Mouse (Mus musculus): ENCODE measurements at regions not wholly inside any gene's neighbourhood (a gene's known extent, or its start where the extent isn't known, plus 50 kb on each side); places are given as distances from the start of the nearest gene placed in this dataset.

- in situ Hi-C loops (cut with MboI, MseI), result loop anchor here in 1 of 2 experiments (10.0 kb wide), 1 partner anchor 1554 kb away; no protein-coding TSS in a partner anchor
Observed at GRCm38 (mm10) chr11:114281041-114281695, 214.3 kb upstream of the Sdk2 start.

- in situ Hi-C loops (cut with MboI, MseI), result no loop called here
Observed at GRCm38 (mm10) chr11:114277513-114278304, 210.9 kb upstream of the Sdk2 start.

GRCm38 (mm10) chr11:114270358-114271072 is 203.7 kb upstream of the Sdk2 start:
- in situ Hi-C loops (cut with MboI, MseI), result no loop called here

- in situ Hi-C loops (cut with MboI, MseI), result no loop called here
Observed at GRCm38 (mm10) chr11:114261959-114262358, 195.1 kb upstream of the Sdk2 start.

GRCm38 (mm10) chr11:114258218-114258617 is 191.4 kb upstream of the Sdk2 start:
- in situ Hi-C loops (cut with MboI, MseI), result no loop called here

GRCm38 (mm10) chr11:114257756-114258155 is 190.9 kb upstream of the Sdk2 start:
- in situ Hi-C loops (cut with MboI, MseI), result no loop called here

- in situ Hi-C loops (cut with MboI, MseI), result no loop called here
Observed at GRCm38 (mm10) chr11:114257061-114257460, 190.2 kb upstream of the Sdk2 start.

- in situ Hi-C loops (cut with MboI, MseI), result no loop called here
Observed at GRCm38 (mm10) chr11:114254344-114254743, 187.5 kb upstream of the Sdk2 start.

GRCm38 (mm10) chr11:114251614-114252013 is 184.8 kb upstream of the Sdk2 start:
- in situ Hi-C loops (cut with MboI, MseI), result no loop called here

GRCm38 (mm10) chr11:114249215-114249614 is 182.4 kb upstream of the Sdk2 start:
- in situ Hi-C loops (cut with MboI, MseI), result no loop called here

- in situ Hi-C loops (cut with MboI, MseI), result no loop called here
Observed at GRCm38 (mm10) chr11:114248261-114248898, 181.5 kb upstream of the Sdk2 start.

GRCm38 (mm10) chr11:114239311-114239803 is 172.5 kb upstream of the Sdk2 start:
- in situ Hi-C loops (cut with MboI, MseI), result no loop called here

GRCm38 (mm10) chr11:114238801-114239200 is 172.0 kb upstream of the Sdk2 start:
- in situ Hi-C loops (cut with MboI, MseI), result no loop called here

- in situ Hi-C loops (cut with MboI, MseI), result no loop called here
Observed at GRCm38 (mm10) chr11:114238316-114238715, 171.5 kb upstream of the Sdk2 start.

GRCm38 (mm10) chr11:114234542-114234910 is 167.7 kb upstream of the Sdk2 start:
- in situ Hi-C loops (cut with MboI, MseI), result no loop called here

- in situ Hi-C loops (cut with MboI, MseI), result no loop called here
Observed at GRCm38 (mm10) chr11:114233636-114234541, 167.0 kb upstream of the Sdk2 start.

- in situ Hi-C loops (cut with MboI, MseI), result no loop called here
Observed at GRCm38 (mm10) chr11:114231841-114232240, 165.0 kb upstream of the Sdk2 start.

GRCm38 (mm10) chr11:114229763-114230162 is 162.9 kb upstream of the Sdk2 start:
- in situ Hi-C loops (cut with MboI, MseI), result loop anchor here in 1 of 2 experiments (5.0 kb wide), 1 partner anchor 978 kb away; no protein-coding TSS in a partner anchor

- in situ Hi-C loops (cut with MboI, MseI), result loop anchor here in 1 of 2 experiments (5.0 kb wide), 1 partner anchor 978 kb away; no protein-coding TSS in a partner anchor
Observed at GRCm38 (mm10) chr11:114229196-114229595, 162.3 kb upstream of the Sdk2 start.

GRCm38 (mm10) chr11:114226553-114226952 is 159.7 kb upstream of the Sdk2 start:
- in situ Hi-C loops (cut with MboI, MseI), result loop anchor here in 1 of 2 experiments (5.0 kb wide), 1 partner anchor 981 kb away; no protein-coding TSS in a partner anchor
